Mouse (Mus musculus): ENCODE measurements around the gene Rpl27. TPM values are rescaled to one million over a fixed set of nuclear protein-coding genes. Genes with fewer than 3 reads are reported as not detected.
A peak's percentile ranks its signal among the peaks of the same experiment; 100 is the strongest.

Gene Rpl27
- polyA plus RNA-seq, 1 experiment = 697 TPM

GRCm38 (mm10) chr11:101477552-101478211 lies 35.6 kb downstream of the Rpl27 start:
- peaks cover 7% of the 10 kb centered on the region for H3K4me1 ChIP-seq
- H3K36me3 ChIP-seq (replicated peaks; ENCODE audit: low read length) = no peaks in the 10 kb centered on the region
- no peak for TF ChIP-seq FLI1 (IDR thresholded peaks at IDR 0.05; ENCODE audit: low read length)
- no peak for TF ChIP-seq GATA1 (IDR thresholded peaks at IDR 0.05; ENCODE audit: borderline replicate concordance, low read length)
- no peak overlapping the region for H3K4me3 ChIP-seq (replicated peaks)
- peaks cover 59% of the 10 kb centered on the region for H3K27me3 ChIP-seq (replicated peaks)
- no peaks in the 10 kb centered on the region for H3K9me3 ChIP-seq

GRCm38 (mm10) chr11:101479171-101479635 lies 37.1 kb downstream of the Rpl27 start:
- Histone ChIP-seq H3K4me3 (replicated peaks) (no peak overlapping the region), H3K36me3 (replicated peaks; ENCODE audit: low read length) (no peaks in the 10 kb centered on the region), H3K9me3 (no peaks in the 10 kb centered on the region), H3K27me3 (replicated peaks) (peaks cover 49% of the 10 kb centered on the region), H3K4me1 (peaks cover 12% of the 10 kb centered on the region)
- TF ChIP-seq GATA1 (IDR thresholded peaks at IDR 0.05; ENCODE audit: borderline replicate concordance, low read length) = no peak
- TF ChIP-seq FLI1 (IDR thresholded peaks at IDR 0.05; ENCODE audit: low read length) = no peak

GRCm38 (mm10) chr11:101480912-101481311 lies 38.8 kb downstream of the Rpl27 start:
- H3K4me1 ChIP-seq = peaks cover 29% of the 10 kb centered on the region
- peaks cover 43% of the 10 kb centered on the region for H3K27me3 ChIP-seq (replicated peaks)
- H3K4me3 ChIP-seq (replicated peaks) = no peak overlapping the region
- no peaks in the 10 kb centered on the region for H3K36me3 ChIP-seq (replicated peaks; ENCODE audit: low read length)
- H3K9me3 ChIP-seq = no peaks in the 10 kb centered on the region
- TF ChIP-seq FLI1 (IDR thresholded peaks at IDR 0.05; ENCODE audit: low read length) (no peak), GATA1 (IDR thresholded peaks at IDR 0.05; ENCODE audit: borderline replicate concordance, low read length) (no peak)

- H3K27me3 ChIP-seq (replicated peaks) = peaks cover 32% of the 10 kb centered on the region
- TF ChIP-seq FLI1 (IDR thresholded peaks at IDR 0.05; ENCODE audit: low read length) = no peak
- no peak for TF ChIP-seq GATA1 (IDR thresholded peaks at IDR 0.05; ENCODE audit: borderline replicate concordance, low read length)
- peaks cover 39% of the 10 kb centered on the region for H3K4me1 ChIP-seq
- H3K4me3 ChIP-seq (replicated peaks) = no peak overlapping the region
- H3K9me3 ChIP-seq = no peaks in the 10 kb centered on the region
- H3K36me3 ChIP-seq (replicated peaks; ENCODE audit: low read length) = peaks cover 21% of the 10 kb centered on the region
Observed at GRCm38 (mm10) chr11:101483804-101484203, 41.7 kb downstream of the Rpl27 start.

- H3K4me3 ChIP-seq (replicated peaks) = no peak overlapping the region
- H3K4me1 ChIP-seq = peaks cover 35% of the 10 kb centered on the region
- TF ChIP-seq GATA1 (IDR thresholded peaks at IDR 0.05; ENCODE audit: borderline replicate concordance, low read length) (no peak), FLI1 (IDR thresholded peaks at IDR 0.05; ENCODE audit: low read length) (no peak)
- H3K36me3 ChIP-seq (replicated peaks; ENCODE audit: low read length) = peaks cover 25% of the 10 kb centered on the region
- peaks cover 27% of the 10 kb centered on the region for H3K27me3 ChIP-seq (replicated peaks)
- H3K9me3 ChIP-seq = no peaks in the 10 kb centered on the region
Observed at GRCm38 (mm10) chr11:101484245-101484644, 42.1 kb downstream of the Rpl27 start.

GRCm38 (mm10) chr11:101484814-101485213 lies 42.7 kb downstream of the Rpl27 start:
- peaks cover 33% of the 10 kb centered on the region for H3K4me1 ChIP-seq
- TF ChIP-seq GATA1 (IDR thresholded peaks at IDR 0.05; ENCODE audit: borderline replicate concordance, low read length) = no peak
- no peak for TF ChIP-seq FLI1 (IDR thresholded peaks at IDR 0.05; ENCODE audit: low read length)
- H3K27me3 ChIP-seq (replicated peaks) = peaks cover 21% of the 10 kb centered on the region
- peaks cover 31% of the 10 kb centered on the region for H3K36me3 ChIP-seq (replicated peaks; ENCODE audit: low read length)
- H3K4me3 ChIP-seq (replicated peaks) = no peak overlapping the region
- H3K9me3 ChIP-seq = no peaks in the 10 kb centered on the region

GRCm38 (mm10) chr11:101485509-101486028 lies 43.5 kb downstream of the Rpl27 start:
- H3K4me3 ChIP-seq (replicated peaks) = peak overlapping the region; percentile 62
- peaks cover 15% of the 10 kb centered on the region for H3K27me3 ChIP-seq (replicated peaks)
- TF ChIP-seq FLI1 (IDR thresholded peaks at IDR 0.05; ENCODE audit: low read length) (no peak), GATA1 (IDR thresholded peaks at IDR 0.05; ENCODE audit: borderline replicate concordance, low read length) (peak; percentile 83; the same call in 2 of the 3 replicates)

GRCm38 (mm10) chr11:101486126-101486525 lies 44.0 kb downstream of the Rpl27 start:
- no peak overlapping the region for H3K4me3 ChIP-seq (replicated peaks)

More at GRCm38 (mm10) chr11:101485509-101486028, 43.5 kb downstream of the Rpl27 start:
- H3K4me1 ChIP-seq = peaks cover 33% of the 10 kb centered on the region
- H3K36me3 ChIP-seq (replicated peaks; ENCODE audit: low read length) = peaks cover 35% of the 10 kb centered on the region
- no peaks in the 10 kb centered on the region for H3K9me3 ChIP-seq

More at GRCm38 (mm10) chr11:101486126-101486525, 44.0 kb downstream of the Rpl27 start:
- TF ChIP-seq FLI1 (IDR thresholded peaks at IDR 0.05; ENCODE audit: low read length) = no peak
- TF ChIP-seq GATA1 (IDR thresholded peaks at IDR 0.05; ENCODE audit: borderline replicate concordance, low read length) = no peak
- peaks cover 9% of the 10 kb centered on the region for H3K27me3 ChIP-seq (replicated peaks)
- peaks cover 38% of the 10 kb centered on the region for H3K36me3 ChIP-seq (replicated peaks; ENCODE audit: low read length)
- peaks cover 33% of the 10 kb centered on the region for H3K4me1 ChIP-seq
- no peaks in the 10 kb centered on the region for H3K9me3 ChIP-seq

Other genes with a start within 250 kb of the Rpl27 start
- gene Ezh1, start 215.8 kb upstream of the Rpl27 start, polyA plus RNA-seq (2012; ENCODE audit: insufficient read depth, low replicate concordance) = 0.65 and 2.0 TPM in 2 replicates
- 0.32 TPM in 1 of 2 replicates, not detected in the other for gene Ramp2, start 196.3 kb upstream of the Rpl27 start, polyA plus RNA-seq (2012; ENCODE audit: insufficient read depth, low replicate concordance)
- 100 and 168 TPM in 2 replicates for gene Vps25, start 188.6 kb upstream of the Rpl27 start, polyA plus RNA-seq (2012; ENCODE audit: insufficient read depth, low replicate concordance)
- 37.7 and 87.0 TPM in 2 replicates for gene Wnk4, start 181.7 kb upstream of the Rpl27 start, polyA plus RNA-seq (2012; ENCODE audit: insufficient read depth, low replicate concordance)
- gene Cntd1, start 163.3 kb upstream of the Rpl27 start, polyA plus RNA-seq (2012; ENCODE audit: insufficient read depth, low replicate concordance) = not detected in 2 replicates
- 9.9 and 21.1 TPM in 2 replicates for gene Coa3, start 163.2 kb upstream of the Rpl27 start, polyA plus RNA-seq (2012; ENCODE audit: insufficient read depth, low replicate concordance)
- 43.7 and 96.0 TPM in 2 replicates for gene Becn1, start 140.0 kb upstream of the Rpl27 start, polyA plus RNA-seq (2012; ENCODE audit: insufficient read depth, low replicate concordance)
- 32.6 and 45.1 TPM in 2 replicates for gene Psme3, start 126.1 kb upstream of the Rpl27 start, polyA plus RNA-seq (2012; ENCODE audit: insufficient read depth, low replicate concordance)
- gene Aoc2, start 117.2 kb upstream of the Rpl27 start, polyA plus RNA-seq (2012; ENCODE audit: insufficient read depth, low replicate concordance) = 2.0 and 2.9 TPM in 2 replicates
- gene Aoc3, start 111.7 kb upstream of the Rpl27 start, polyA plus RNA-seq (2012; ENCODE audit: insufficient read depth, low replicate concordance) = not detected in 2 replicates
- not detected in 2 replicates for gene G6pc, start 74.7 kb upstream of the Rpl27 start, polyA plus RNA-seq (2012; ENCODE audit: insufficient read depth, low replicate concordance)
- gene Aarsd1, start 24.7 kb upstream of the Rpl27 start, polyA plus RNA-seq (2012; ENCODE audit: insufficient read depth, low replicate concordance) = 5.7 and 39.7 TPM in 2 replicates
- gene Gm27029, start 17.5 kb upstream of the Rpl27 start, polyA plus RNA-seq (2012; ENCODE audit: insufficient read depth, low replicate concordance) = not detected in 2 replicates
- 3.1 TPM in 1 of 2 replicates, not detected in the other for gene Rundc1, start 17.2 kb upstream of the Rpl27 start, polyA plus RNA-seq (2012; ENCODE audit: insufficient read depth, low replicate concordance)
- 2.8 TPM in 1 of 2 replicates, not detected in the other for gene Ptges3l, start 17.0 kb upstream of the Rpl27 start, polyA plus RNA-seq (2012; ENCODE audit: insufficient read depth, low replicate concordance)
- gene Ifi35, start 6.1 kb downstream of the Rpl27 start, polyA plus RNA-seq (2012; ENCODE audit: insufficient read depth, low replicate concordance) = 5.7 and 15.6 TPM in 2 replicates
- 2.6 and 2.9 TPM in 2 replicates for gene Rnd2, start 22.7 kb downstream of the Rpl27 start, polyA plus RNA-seq (2012; ENCODE audit: insufficient read depth, low replicate concordance)
- 47.7 and 94.2 TPM in 2 replicates for gene Vat1, start 23.9 kb downstream of the Rpl27 start, polyA plus RNA-seq (2012; ENCODE audit: insufficient read depth, low replicate concordance)
- 1.9 TPM in 1 of 2 replicates, not detected in the other for gene Brca1, start 109.7 kb downstream of the Rpl27 start, polyA plus RNA-seq (2012; ENCODE audit: insufficient read depth, low replicate concordance)
- gene Nbr1, start 109.9 kb downstream of the Rpl27 start, polyA plus RNA-seq (2012; ENCODE audit: insufficient read depth, low replicate concordance) = 8.2 and 55.6 TPM in 2 replicates
- 3.4 and 23.5 TPM in 2 replicates for gene Tmem106a, start 139.9 kb downstream of the Rpl27 start, polyA plus RNA-seq (2012; ENCODE audit: insufficient read depth, low replicate concordance)
- not detected in 2 replicates for gene Gm11634, start 157.0 kb downstream of the Rpl27 start, polyA plus RNA-seq (2012; ENCODE audit: insufficient read depth, low replicate concordance)
- 3.8 TPM in 1 of 2 replicates, not detected in the other for gene Rdm1, start 184.9 kb downstream of the Rpl27 start, polyA plus RNA-seq (2012; ENCODE audit: insufficient read depth, low replicate concordance)
- gene Arl4d, start 223.2 kb downstream of the Rpl27 start, polyA plus RNA-seq (2012; ENCODE audit: insufficient read depth, low replicate concordance) = 1.2 TPM in 1 of 2 replicates, not detected in the other